Mouse (Mus musculus) intestine, postnatal 0 days (tissue): ENCODE results near the gene Bpifb5. TPM values are rescaled to one million over a fixed set of nuclear protein-coding genes. Genes with fewer than 3 reads are reported as not detected.

Experiments
- ATAC-seq: fragments of 200-750 bp; cut with Nextera tagmentation; 2 replicates; pipeline ENCODE4 v1.8.0; 2017; ENCODE audit warnings: mild to moderate bottlenecking, moderate TSS enrichment, moderate library complexity
- H3K27ac ChIP-seq: fragments of 300-500 bp; sonication (generic); 2 replicates; pipeline ENCODE4 v1.5.1; 2014; ENCODE audit warnings: mild to moderate bottlenecking, low read depth, low read length, moderate library complexity
- H3K27me3 ChIP-seq: fragments of 300-500 bp; sonication (generic); replicated peaks from 2 replicates; pipeline ENCODE4 v1.6.1; 2014; ENCODE audit warnings: low read length, mixed read lengths; ENCODE audit not compliant: control insufficient read depth, insufficient read depth
- H3K36me3 ChIP-seq: fragments of 300-500 bp; sonication (generic); 2 replicates; pipeline ENCODE4 v1.6.1; 2014; ENCODE audit warnings: mild to moderate bottlenecking, moderate library complexity; ENCODE audit not compliant: control insufficient read depth, insufficient read depth
- H3K4me1 ChIP-seq: fragments of 300-500 bp; sonication (generic); replicated peaks from 2 replicates; pipeline ENCODE4 v1.6.1; 2014; ENCODE audit warnings: antibody characterized with exemption, low read length, mixed read lengths; ENCODE audit not compliant: control insufficient read depth, insufficient read depth
- H3K4me2 ChIP-seq: fragments of 300-500 bp; sonication (generic); replicated peaks from 2 replicates; pipeline ENCODE4 v1.6.1; 2014; ENCODE audit warnings: low read depth, mild to moderate bottlenecking, moderate library complexity
- H3K4me3 ChIP-seq: fragments of 300-500 bp; sonication (generic); 2 replicates; pipeline ENCODE4 v1.5.1; 2014; ENCODE audit warnings: low read depth, low read length
- H3K9ac ChIP-seq: fragments of 300-500 bp; sonication (generic); 2 replicates; pipeline ENCODE4 v1.6.1; 2014; ENCODE audit warnings: mild to moderate bottlenecking, low read depth, low read length
- H3K9me3 ChIP-seq: fragments of 300-500 bp; sonication (generic); 2 replicates; pipeline ENCODE4 v1.6.1; 2016; ENCODE audit warnings: mixed run types; ENCODE audit not compliant: control insufficient read depth
- CTCF ChIP-seq: sonication (generic); IDR thresholded peaks from 2 replicates; pipeline ENCODE4 v1.5.1; 2016; ENCODE audit warnings: low read depth, mild to moderate bottlenecking, control low read depth, antibody characterized with exemption, moderate library complexity
- WGBS: fragments of 180-500 bp; shearing (Covaris S2); extraction: QIAGEN DNeasy Blood & Tissue Kit; methylation state at CpG from one replicate; pipeline ENCODE4 v1.1.7; 2014; 5-methylcytosine and 5-hydroxymethylcytosine counted together
- polyA plus RNA-seq: library from polyadenylated mRNA; unstranded; fragments of >200 nt; fragmentation: Nextera tagmentation; extraction: Ambion mirVana; gene quantifications from 2 replicates; pipeline ENCODE4 v1.2.1, GENCODE M21; 2015

Bpifb5 gene
- polyA plus RNA-seq, 1 experiment from 2014 or later: 0.07 TPM

- 89% methylated on average over 4 of the region's 4 CpGs for WGBS
- TF ChIP-seq CTCF: no peak
- Histone ChIP-seq H3K27me3 (no peaks in the 10 kb centered on the region), H3K4me1 (no peaks in the 10 kb centered on the region), H3K9me3 (no peaks in the 10 kb centered on the region), H3K4me3 (no peak overlapping the region), H3K4me2 (no peak overlapping the region), H3K36me3 (no peaks in the 10 kb centered on the region), H3K27ac (no peak overlapping the region), H3K9ac (no peak overlapping the region)
- ATAC-seq: no peak
Observed at GRCm38 (mm10) chr2:154204630-154205029, 18.9 kb upstream of the Bpifb5 start.

GRCm38 (mm10) chr2:154206908-154207307 is 16.6 kb upstream of the Bpifb5 start:
- TF ChIP-seq CTCF: peak; percentile 71
- no peaks in the 10 kb centered on the region for H3K36me3 ChIP-seq
- H3K27me3 ChIP-seq: no peaks in the 10 kb centered on the region
- no peak for ATAC-seq
- no peaks in the 10 kb centered on the region for H3K4me1 ChIP-seq
- no peak overlapping the region for H3K27ac ChIP-seq
- 64% methylated on average over 7 of the region's 7 CpGs for WGBS
- no peak overlapping the region for H3K4me3 ChIP-seq
- H3K4me2 ChIP-seq: no peak overlapping the region
- no peaks in the 10 kb centered on the region for H3K9me3 ChIP-seq
- H3K9ac ChIP-seq: no peak overlapping the region

- peak; percentile 73 for TF ChIP-seq CTCF
- Histone ChIP-seq H3K4me2 (no peak overlapping the region), H3K4me3 (no peak overlapping the region), H3K36me3 (no peaks in the 10 kb centered on the region), H3K9ac (no peak overlapping the region), H3K27ac (no peak overlapping the region), H3K27me3 (no peaks in the 10 kb centered on the region), H3K4me1 (no peaks in the 10 kb centered on the region), H3K9me3 (no peaks in the 10 kb centered on the region)
- WGBS: 6% methylated on average over 3 of the region's 3 CpGs
- ATAC-seq: no peak
Observed at GRCm38 (mm10) chr2:154209112-154209511, 14.4 kb upstream of the Bpifb5 start.

- no peaks in the 10 kb centered on the region for H3K4me1 ChIP-seq
- H3K4me2 ChIP-seq: no peak overlapping the region
- no peak overlapping the region for H3K4me3 ChIP-seq
- no peaks in the 10 kb centered on the region for H3K36me3 ChIP-seq
- H3K27ac ChIP-seq: no peak overlapping the region
- ATAC-seq: no peak
- no peak for TF ChIP-seq CTCF
- 48% methylated on average over 1 of the region's 1 CpGs for WGBS
- no peaks in the 10 kb centered on the region for H3K27me3 ChIP-seq
- no peaks in the 10 kb centered on the region for H3K9me3 ChIP-seq
- no peak overlapping the region for H3K9ac ChIP-seq
Observed at GRCm38 (mm10) chr2:154211121-154211520, 12.4 kb upstream of the Bpifb5 start.

- Histone ChIP-seq H3K36me3 (no peaks in the 10 kb centered on the region), H3K4me3 (no peak overlapping the region), H3K9ac (no peak overlapping the region), H3K4me2 (no peak overlapping the region), H3K27me3 (no peaks in the 10 kb centered on the region), H3K27ac (no peak overlapping the region), H3K9me3 (no peaks in the 10 kb centered on the region), H3K4me1 (no peaks in the 10 kb centered on the region)
- TF ChIP-seq CTCF: no peak
- 87% methylated on average over 4 of the region's 4 CpGs for WGBS
- ATAC-seq: no peak
Observed at GRCm38 (mm10) chr2:154211881-154212280, 11.7 kb upstream of the Bpifb5 start.

- no peaks in the 10 kb centered on the region for H3K4me1 ChIP-seq
- TF ChIP-seq CTCF: peak; percentile 89
- WGBS: 9% methylated on average over 5 of the region's 5 CpGs
Observed at GRCm38 (mm10) chr2:154215191-154215590, 8.4 kb upstream of the Bpifb5 start.

GRCm38 (mm10) chr2:154219950-154220349 is 3.6 kb upstream of the Bpifb5 start:
- Histone ChIP-seq H3K4me1 (no peaks in the 10 kb centered on the region), H3K9ac (no peak overlapping the region), H3K27me3 (no peaks in the 10 kb centered on the region), H3K36me3 (no peaks in the 10 kb centered on the region), H3K4me3 (no peak overlapping the region), H3K9me3 (no peaks in the 10 kb centered on the region), H3K4me2 (no peak overlapping the region), H3K27ac (no peak overlapping the region)
- ATAC-seq: no peak
- TF ChIP-seq CTCF: no peak
- WGBS: 60% methylated on average over 5 of the region's 5 CpGs

More at GRCm38 (mm10) chr2:154215191-154215590, 8.4 kb upstream of the Bpifb5 start:
- H3K9me3 ChIP-seq: no peaks in the 10 kb centered on the region
- no peak overlapping the region for H3K4me2 ChIP-seq
- no peaks in the 10 kb centered on the region for H3K36me3 ChIP-seq
- no peak overlapping the region for H3K9ac ChIP-seq
- H3K4me3 ChIP-seq: no peak overlapping the region
- ATAC-seq: 0 out of 2 replicates have a peak, but pooled peaks have one; percentile 4
- no peak overlapping the region for H3K27ac ChIP-seq
- H3K27me3 ChIP-seq: no peaks in the 10 kb centered on the region
